Mouse (Mus musculus) kidney, embryonic 16.5 days (tissue): ENCODE results near the gene Olfr1412. TPM values are rescaled to one million over a fixed set of nuclear protein-coding genes. Genes with fewer than 3 reads are reported as not detected.

Experiments used
- ATAC-seq: fragments of 200-750 bp; cut with Nextera tagmentation; 2 replicates; pipeline ENCODE4 v1.8.0; 2017; ENCODE audit warnings: moderate TSS enrichment; ENCODE audit not compliant: low FRiP score, low TSS enrichment
- H3K27ac ChIP-seq: fragments of 300-500 bp; sonication (generic); 2 replicates; pipeline ENCODE4 v1.5.1; 2014; ENCODE audit warnings: low read length
- H3K27me3 ChIP-seq: fragments of 300-500 bp; sonication (generic); 2 replicates; pipeline ENCODE4 v1.6.1; 2014; ENCODE audit warnings: low read length, control low read depth, mixed read lengths; ENCODE audit not compliant: insufficient read depth
- H3K36me3 ChIP-seq: fragments of 300-500 bp; sonication (generic); 2 replicates; pipeline ENCODE4 v1.6.1; 2014; ENCODE audit warnings: low read length, control low read depth, mixed read lengths; ENCODE audit not compliant: insufficient read depth
- H3K4me1 ChIP-seq: fragments of 300-500 bp; sonication (generic); 2 replicates; pipeline ENCODE4 v1.6.1; 2014; ENCODE audit warnings: low read length, control low read depth, mixed read lengths; ENCODE audit not compliant: insufficient read depth
- H3K4me2 ChIP-seq: fragments of 300-500 bp; sonication (generic); replicated peaks from 2 replicates; pipeline ENCODE4 v1.6.1; 2014; ENCODE audit warnings: low read depth, low read length
- H3K4me3 ChIP-seq: fragments of 300-500 bp; sonication (generic); 2 replicates; pipeline ENCODE4 v1.5.1; 2014; ENCODE audit warnings: mild to moderate bottlenecking, low read length
- H3K9ac ChIP-seq: fragments of 300-500 bp; sonication (generic); replicated peaks from 2 replicates; pipeline ENCODE4 v1.6.1; 2014; ENCODE audit warnings: low read length
- H3K9me3 ChIP-seq: fragments of 300-500 bp; sonication (generic); 2 replicates; pipeline ENCODE4 v1.6.1; 2016; ENCODE audit warnings: low read length, control low read depth
- WGBS: fragments of 180-500 bp; shearing (Covaris S2); extraction: QIAGEN DNeasy Blood & Tissue Kit; methylation state at CpG from one replicate; pipeline ENCODE4 v1.1.7; 2014; 5-methylcytosine and 5-hydroxymethylcytosine counted together
- polyA plus RNA-seq: library from polyadenylated mRNA; unstranded; fragments of >200 nt; fragmentation: Nextera tagmentation; extraction: Ambion mirVana; gene quantifications from 2 replicates; pipeline ENCODE4 v1.2.1, GENCODE M21; 2015

Olfr1412 gene
- polyA plus RNA-seq, 1 experiment from 2014 or later = not detected

- Histone ChIP-seq H3K4me1 (no peaks in the 10 kb centered on the region), H3K27ac (no peak overlapping the region), H3K9ac (no peak overlapping the region), H3K4me3 (no peak overlapping the region), H3K27me3 (0 out of 2 replicates have a peak, but pooled peaks cover 2% of the 10 kb centered on the region), H3K4me2 (no peak overlapping the region), H3K36me3 (no peaks in the 10 kb centered on the region), H3K9me3 (no peaks in the 10 kb centered on the region)
- WGBS = 41% methylated on average over 4 of the region's 4 CpGs
- no peak for ATAC-seq
These were observed 27.6 kb downstream of the Olfr1412 start for GRCm38 (mm10) chr1:92613175-92613574.

- 8% methylated on average over 1 of the region's 1 CpGs for WGBS
- H3K4me2 ChIP-seq = no peak overlapping the region
- H3K27me3 ChIP-seq = 0 out of 2 replicates have a peak, but pooled peaks cover 2% of the 10 kb centered on the region
- H3K9ac ChIP-seq = no peak overlapping the region
- no peaks in the 10 kb centered on the region for H3K9me3 ChIP-seq
- no peak overlapping the region for H3K27ac ChIP-seq
- H3K4me1 ChIP-seq = no peaks in the 10 kb centered on the region
- no peak overlapping the region for H3K4me3 ChIP-seq
- ATAC-seq = no peak
- no peaks in the 10 kb centered on the region for H3K36me3 ChIP-seq
These were observed 28.9 kb downstream of the Olfr1412 start for GRCm38 (mm10) chr1:92614516-92614915.

DNA sequence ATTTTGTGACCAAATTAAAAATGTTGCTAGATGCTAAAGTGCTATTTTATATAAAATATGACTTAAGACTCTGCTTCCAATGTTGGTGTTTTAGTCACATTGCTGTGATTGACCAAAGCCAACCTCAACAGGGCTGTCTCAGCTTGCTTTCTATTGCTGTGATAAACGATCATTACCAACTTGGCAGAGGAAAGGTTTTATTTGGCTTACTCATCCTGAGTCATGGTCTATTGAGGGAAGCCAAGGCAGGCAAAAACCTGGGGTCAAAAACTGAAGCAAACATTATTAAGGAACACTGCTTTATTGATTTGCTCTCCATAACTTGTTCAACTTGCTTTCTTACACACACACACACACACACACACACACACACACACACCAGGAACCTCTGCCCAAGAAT lies 30.5 kb downstream of the Olfr1412 start:
- Histone ChIP-seq H3K4me2 (no peak overlapping the region), H3K27ac (no peak overlapping the region), H3K9me3 (no peaks in the 10 kb centered on the region), H3K4me3 (no peak overlapping the region), H3K9ac (no peak overlapping the region), H3K4me1 (no peaks in the 10 kb centered on the region), H3K27me3 (0 out of 2 replicates have a peak, but pooled peaks cover 2% of the 10 kb centered on the region), H3K36me3 (no peaks in the 10 kb centered on the region)
- ATAC-seq = no peak
- 88% methylated on average over 1 of the region's 1 CpGs for WGBS

GRCm38 (mm10) chr1:92617488-92617887 lies 31.9 kb downstream of the Olfr1412 start, which contains the start of gene Olfr12:
Gene Olfr12, plus strand, starts transcription at chr1:92617788.
- Histone ChIP-seq H3K4me1 (no peaks in the 10 kb centered on the region), H3K4me3 (no peak within 1 kb of the TSS), H3K9ac (no peak within 1 kb of the TSS), H3K27ac (no peak within 1 kb of the TSS), H3K9me3 (no peaks in the 10 kb centered on the region), H3K27me3 (peaks cover 2% of the 10 kb centered on the region; the same call in 1 of the 2 replicates), H3K4me2 (no peak within 1 kb of the TSS), H3K36me3 (no peaks in the 10 kb centered on the region)
- ATAC-seq = no peak
- WGBS = 53% methylated on average over 2 of the region's 2 CpGs

DNA sequence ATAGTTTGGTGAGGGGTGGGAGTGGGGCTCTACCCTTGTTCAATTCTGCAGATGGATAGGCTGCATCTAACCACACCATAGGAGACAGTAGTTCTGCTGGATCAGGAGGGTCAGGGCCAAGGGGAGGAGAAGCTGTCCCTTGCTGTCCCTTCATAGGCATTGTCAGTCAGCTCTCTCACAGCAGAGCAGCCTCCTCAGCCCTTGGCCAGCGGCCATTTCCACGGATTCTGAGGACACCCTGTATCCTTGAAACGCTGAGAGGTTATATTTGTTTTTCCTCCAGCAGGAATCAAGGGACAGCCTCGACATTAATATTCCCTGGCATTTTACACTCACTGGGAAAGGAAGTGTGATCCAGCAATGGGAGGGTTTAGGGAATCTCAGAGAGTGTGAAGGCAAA lies 32.8 kb downstream of the Olfr1412 start:
- 54% methylated on average over 4 of the region's 4 CpGs for WGBS
- ATAC-seq = no peak
- Histone ChIP-seq H3K4me2 (no peak overlapping the region), H3K9ac (no peak overlapping the region), H3K4me3 (no peak overlapping the region), H3K9me3 (no peaks in the 10 kb centered on the region), H3K27ac (no peak overlapping the region), H3K36me3 (no peaks in the 10 kb centered on the region), H3K27me3 (peaks cover 2% of the 10 kb centered on the region; the same call in 1 of the 2 replicates), H3K4me1 (no peaks in the 10 kb centered on the region)

GRCm38 (mm10) chr1:92628227-92628626 lies 42.6 kb downstream of the Olfr1412 start:
- Histone ChIP-seq H3K9ac (no peak overlapping the region), H3K36me3 (no peaks in the 10 kb centered on the region), H3K27ac (no peak overlapping the region), H3K4me2 (no peak overlapping the region), H3K4me3 (no peak overlapping the region), H3K27me3 (no peaks in the 10 kb centered on the region), H3K9me3 (no peaks in the 10 kb centered on the region), H3K4me1 (no peaks in the 10 kb centered on the region)
- no peak for ATAC-seq
- 54% methylated on average over 4 of the region's 4 CpGs for WGBS

DNA sequence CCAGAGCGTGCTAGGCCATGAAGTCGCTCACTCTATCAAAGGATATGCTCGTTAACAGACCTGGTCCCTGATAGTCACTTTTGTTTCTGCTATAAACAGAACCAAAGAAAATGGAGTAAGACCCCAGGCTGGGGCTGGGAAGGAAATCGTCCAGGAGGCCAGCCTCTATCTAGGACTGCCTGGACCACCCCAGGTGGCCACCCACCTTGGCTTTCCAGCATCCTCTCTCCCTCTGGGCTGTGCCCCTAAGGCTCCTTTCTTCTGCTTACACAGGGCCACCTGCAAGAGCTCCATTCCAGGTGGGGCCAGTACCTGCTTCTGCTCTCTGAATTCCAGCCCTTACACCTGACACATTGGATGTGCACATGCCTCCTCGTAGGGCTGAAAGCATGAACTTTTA lies 46.6 kb downstream of the Olfr1412 start:
- no peak overlapping the region for H3K27ac ChIP-seq
- H3K4me1 ChIP-seq = no peaks in the 10 kb centered on the region
- no peak overlapping the region for H3K4me2 ChIP-seq
- no peak for ATAC-seq
- H3K9ac ChIP-seq = no peak overlapping the region
- peaks cover 13% of the 10 kb centered on the region; the same call in 1 of the 2 replicates for H3K36me3 ChIP-seq
- no peaks in the 10 kb centered on the region for H3K27me3 ChIP-seq
- no peak overlapping the region for H3K4me3 ChIP-seq
- H3K9me3 ChIP-seq = no peaks in the 10 kb centered on the region
- 78% methylated on average over 5 of the region's 5 CpGs for WGBS

- Histone ChIP-seq H3K4me2 (no peak overlapping the region), H3K27ac (no peak overlapping the region), H3K4me1 (no peaks in the 10 kb centered on the region), H3K4me3 (no peak overlapping the region), H3K36me3 (peaks cover 21% of the 10 kb centered on the region), H3K9ac (no peak overlapping the region), H3K27me3 (no peaks in the 10 kb centered on the region), H3K9me3 (no peaks in the 10 kb centered on the region)
- ATAC-seq = no peak
- WGBS = 70% methylated on average over 6 of the region's 6 CpGs
These were observed 47.4 kb downstream of the Olfr1412 start for GRCm38 (mm10) chr1:92632948-92633347.

GRCm38 (mm10) chr1:92633726-92634125 lies 48.1 kb downstream of the Olfr1412 start:
- WGBS = 85% methylated on average over 8 of the region's 8 CpGs
- Histone ChIP-seq H3K4me2 (no peak overlapping the region), H3K9ac (no peak overlapping the region), H3K4me3 (no peak overlapping the region), H3K4me1 (no peaks in the 10 kb centered on the region), H3K27me3 (no peaks in the 10 kb centered on the region), H3K9me3 (no peaks in the 10 kb centered on the region), H3K36me3 (peaks cover 25% of the 10 kb centered on the region), H3K27ac (no peak overlapping the region)
- no peak for ATAC-seq

GRCm38 (mm10) chr1:92634569-92634968 lies 49.0 kb downstream of the Olfr1412 start:
- Histone ChIP-seq H3K4me3 (no peak overlapping the region), H3K36me3 (peaks cover 32% of the 10 kb centered on the region), H3K9ac (no peak overlapping the region), H3K27ac (no peak overlapping the region), H3K9me3 (no peaks in the 10 kb centered on the region), H3K27me3 (no peaks in the 10 kb centered on the region), H3K4me1 (no peaks in the 10 kb centered on the region), H3K4me2 (no peak overlapping the region)
- ATAC-seq = no peak
- 55% methylated on average over 1 of the region's 1 CpGs for WGBS
